Mouse (Mus musculus): ENCODE measurements around the gene Cd82. TPM values are rescaled to one million over a fixed set of nuclear protein-coding genes. Genes with fewer than 3 reads are reported as not detected.

Gene Cd82
- polyA plus RNA-seq, 1 experiment: 411 TPM

GRCm38 (mm10) chr2:93446606-93447353 lies 16.2 kb downstream of the Cd82 start:
- no peak for TF ChIP-seq CEBPB (IDR thresholded peaks at IDR 0.05; ENCODE audit: insufficient read depth, poor library complexity, severe bottlenecking)
- no peak for TF ChIP-seq USF1 (IDR thresholded peaks at IDR 0.05; ENCODE audit: low read depth)
- TF ChIP-seq TCF3 (IDR thresholded peaks at IDR 0.05; ENCODE audit: insufficient read length, low read depth): no peak
- no peak for TF ChIP-seq REST (IDR thresholded peaks at IDR 0.05; ENCODE audit: insufficient read depth, insufficient read length)
- TF ChIP-seq MAX (IDR thresholded peaks at IDR 0.05; ENCODE audit: low read depth): no peak
- no peak for TF ChIP-seq E2F4 (IDR thresholded peaks at IDR 0.05; ENCODE audit: insufficient read depth)
- TF ChIP-seq MYOG (IDR thresholded peaks at IDR 0.05; ENCODE audit: control insufficient read depth in 1 of 3, insufficient read depth in 1 of 3, insufficient read length in 2 of 3, low read depth in 2 of 3): no peak
- TF ChIP-seq TCF12 (IDR thresholded peaks at IDR 0.05; ENCODE audit: insufficient read depth, poor library complexity, severe bottlenecking): no peak
- no peak for TF ChIP-seq MYOD1 (IDR thresholded peaks at IDR 0.05; ENCODE audit: control insufficient read depth in 1 of 3, insufficient read length in 2 of 3, low read depth in 2 of 3)
- no peak for TF ChIP-seq POLR2AphosphoS2 (IDR thresholded peaks at IDR 0.05; ENCODE audit: insufficient read length, low read depth)
- TF ChIP-seq POLR2A (IDR thresholded peaks at IDR 0.05; ENCODE audit: insufficient read length, low read depth): no peak
- TF ChIP-seq SRF (IDR thresholded peaks at IDR 0.05; ENCODE audit: control insufficient read depth, insufficient read length, low read depth): no peak
- Histone ChIP-seq H3K36me3 (ENCODE audit: control insufficient read depth, insufficient read depth) (peaks cover 21% of the 10 kb centered on the region), H3K4me3 (no peak overlapping the region)

GRCm38 (mm10) chr2:93445237-93445651 lies 17.7 kb downstream of the Cd82 start:
- no peaks in the 10 kb centered on the region for H3K27me3 ChIP-seq (ENCODE audit: control insufficient read depth, insufficient read depth, insufficient read length)
- no peak overlapping the region for H3K4me3 ChIP-seq
- peaks cover 69% of the 10 kb centered on the region for H3K79me2 ChIP-seq (ENCODE audit: control insufficient read depth, insufficient read depth)
- peaks cover 21% of the 10 kb centered on the region for H3K36me3 ChIP-seq (ENCODE audit: control insufficient read depth, insufficient read depth)
- H3ac ChIP-seq (ENCODE audit: control insufficient read depth, insufficient read length): no peak overlapping the region
- H3K4me2 ChIP-seq (ENCODE audit: low read depth): peak overlapping the region; percentile 16
- TF ChIP-seq MYOG (IDR thresholded peaks at IDR 0.05; ENCODE audit: control insufficient read depth in 1 of 3, insufficient read depth in 1 of 3, insufficient read length in 2 of 3, low read depth in 2 of 3): no peak
- no peak for TF ChIP-seq TCF12 (IDR thresholded peaks at IDR 0.05; ENCODE audit: insufficient read depth, poor library complexity, severe bottlenecking)
- no peak for TF ChIP-seq REST (IDR thresholded peaks at IDR 0.05; ENCODE audit: insufficient read depth, insufficient read length)
- TF ChIP-seq MAX (IDR thresholded peaks at IDR 0.05; ENCODE audit: low read depth): no peak
- TF ChIP-seq USF1 (IDR thresholded peaks at IDR 0.05; ENCODE audit: low read depth): no peak
- no peak for TF ChIP-seq TCF3 (IDR thresholded peaks at IDR 0.05; ENCODE audit: insufficient read length, low read depth)
- no peak for TF ChIP-seq MYOD1 (IDR thresholded peaks at IDR 0.05; ENCODE audit: control insufficient read depth in 1 of 3, insufficient read length in 2 of 3, low read depth in 2 of 3)
- TF ChIP-seq SRF (IDR thresholded peaks at IDR 0.05; ENCODE audit: control insufficient read depth, insufficient read length, low read depth): no peak
- no peak for TF ChIP-seq POLR2A (IDR thresholded peaks at IDR 0.05; ENCODE audit: insufficient read length, low read depth)
- TF ChIP-seq CEBPB (IDR thresholded peaks at IDR 0.05; ENCODE audit: insufficient read depth, poor library complexity, severe bottlenecking): no peak
- TF ChIP-seq E2F4 (IDR thresholded peaks at IDR 0.05; ENCODE audit: insufficient read depth): no peak
- no peak for TF ChIP-seq POLR2AphosphoS2 (IDR thresholded peaks at IDR 0.05; ENCODE audit: insufficient read length, low read depth)

More at GRCm38 (mm10) chr2:93446606-93447353, 16.2 kb downstream of the Cd82 start:
- Histone ChIP-seq H3K79me2 (ENCODE audit: control insufficient read depth, insufficient read depth) (peaks cover 85% of the 10 kb centered on the region), H3K27me3 (ENCODE audit: control insufficient read depth, insufficient read depth, insufficient read length) (no peaks in the 10 kb centered on the region), H3K4me2 (ENCODE audit: low read depth) (peak overlapping the region; percentile 13), H3ac (ENCODE audit: control insufficient read depth, insufficient read length) (no peak overlapping the region)

- Histone ChIP-seq H3K4me2 (ENCODE audit: low read depth) (no peak overlapping the region), H3K27me3 (ENCODE audit: control insufficient read depth, insufficient read depth, insufficient read length) (no peaks in the 10 kb centered on the region), H3K36me3 (ENCODE audit: control insufficient read depth, insufficient read depth) (peaks cover 16% of the 10 kb centered on the region), H3ac (ENCODE audit: control insufficient read depth, insufficient read length) (no peak overlapping the region), H3K4me3 (no peak overlapping the region), H3K79me2 (ENCODE audit: control insufficient read depth, insufficient read depth) (peaks cover 63% of the 10 kb centered on the region)
- TF ChIP-seq POLR2AphosphoS2 (IDR thresholded peaks at IDR 0.05; ENCODE audit: insufficient read length, low read depth): no peak
- TF ChIP-seq POLR2A (IDR thresholded peaks at IDR 0.05; ENCODE audit: insufficient read length, low read depth): no peak
- no peak for TF ChIP-seq USF1 (IDR thresholded peaks at IDR 0.05; ENCODE audit: low read depth)
- TF ChIP-seq MYOD1 (IDR thresholded peaks at IDR 0.05; ENCODE audit: control insufficient read depth in 1 of 3, insufficient read length in 2 of 3, low read depth in 2 of 3): no peak
- TF ChIP-seq MYOG (IDR thresholded peaks at IDR 0.05; ENCODE audit: control insufficient read depth in 1 of 3, insufficient read depth in 1 of 3, insufficient read length in 2 of 3, low read depth in 2 of 3): no peak
- no peak for TF ChIP-seq REST (IDR thresholded peaks at IDR 0.05; ENCODE audit: insufficient read depth, insufficient read length)
- TF ChIP-seq CEBPB (IDR thresholded peaks at IDR 0.05; ENCODE audit: insufficient read depth, poor library complexity, severe bottlenecking): no peak
- TF ChIP-seq TCF3 (IDR thresholded peaks at IDR 0.05; ENCODE audit: insufficient read length, low read depth): no peak
- TF ChIP-seq MAX (IDR thresholded peaks at IDR 0.05; ENCODE audit: low read depth): no peak
- no peak for TF ChIP-seq TCF12 (IDR thresholded peaks at IDR 0.05; ENCODE audit: insufficient read depth, poor library complexity, severe bottlenecking)
Measured at GRCm38 (mm10) chr2:93444280-93444679, 18.7 kb downstream of the Cd82 start.

- H3ac ChIP-seq (ENCODE audit: control insufficient read depth, insufficient read length): no peak overlapping the region
- peaks cover 58% of the 10 kb centered on the region for H3K79me2 ChIP-seq (ENCODE audit: control insufficient read depth, insufficient read depth)
- no peak overlapping the region for H3K4me2 ChIP-seq (ENCODE audit: low read depth)
- peaks cover 9% of the 10 kb centered on the region for H3K36me3 ChIP-seq (ENCODE audit: control insufficient read depth, insufficient read depth)
- no peak overlapping the region for H3K4me3 ChIP-seq
- TF ChIP-seq REST (IDR thresholded peaks at IDR 0.05; ENCODE audit: insufficient read depth, insufficient read length) (no peak), MYOG (IDR thresholded peaks at IDR 0.05; ENCODE audit: control insufficient read depth in 1 of 3, insufficient read depth in 1 of 3, insufficient read length in 2 of 3, low read depth in 2 of 3) (no peak), E2F4 (IDR thresholded peaks at IDR 0.05; ENCODE audit: insufficient read depth) (no peak), TCF3 (IDR thresholded peaks at IDR 0.05; ENCODE audit: insufficient read length, low read depth) (no peak), CEBPB (IDR thresholded peaks at IDR 0.05; ENCODE audit: insufficient read depth, poor library complexity, severe bottlenecking) (no peak), MAX (IDR thresholded peaks at IDR 0.05; ENCODE audit: low read depth) (no peak), TCF12 (IDR thresholded peaks at IDR 0.05; ENCODE audit: insufficient read depth, poor library complexity, severe bottlenecking) (no peak), MYOD1 (IDR thresholded peaks at IDR 0.05; ENCODE audit: control insufficient read depth in 1 of 3, insufficient read length in 2 of 3, low read depth in 2 of 3) (no peak), USF1 (IDR thresholded peaks at IDR 0.05; ENCODE audit: low read depth) (no peak), SRF (IDR thresholded peaks at IDR 0.05; ENCODE audit: control insufficient read depth, insufficient read length, low read depth) (no peak), POLR2AphosphoS2 (IDR thresholded peaks at IDR 0.05; ENCODE audit: insufficient read length, low read depth) (no peak)
- no peaks in the 10 kb centered on the region for H3K27me3 ChIP-seq (ENCODE audit: control insufficient read depth, insufficient read depth, insufficient read length)
Measured at GRCm38 (mm10) chr2:93443106-93443505, 19.8 kb downstream of the Cd82 start.

Measured in myocyte (in vitro differentiated cells).